Mouse (Mus musculus): ENCODE data around the gene Efemp1. TPM values are rescaled to one million over a fixed set of nuclear protein-coding genes. Genes with fewer than 3 reads are reported as not detected.

Gene Efemp1
- not detected for polyA plus RNA-seq (2017; shearing (Covaris generic))

GRCm38 (mm10) chr11:28853102-28853800 is at the start of gene Efemp1:
TSS of gene Efemp1 (plus strand) at chr11:28853204.

